Mouse (Mus musculus) natural killer cell, adult 2 months (primary cell): ENCODE results near the gene Gmfb.

Experiments used
- DNase-seq, 2 experiments: peaks; one replicate each; pipeline ENCODE4 v3.0.0; 2022; ENCODE audit warnings: low spot score in 2 of 2

Gmfb gene

GRCm38 (mm10) chr14:46803259-46803658, 18.8 kb downstream of the Gmfb start:
- no peak for DNase-seq

GRCm38 (mm10) chr14:46800684-46801345, 21.2 kb downstream of the Gmfb start:
- no peak for DNase-seq

GRCm38 (mm10) chr14:46794157-46794556, 27.9 kb downstream of the Gmfb start:
- DNase-seq = no peak

GRCm38 (mm10) chr14:46790723-46791122, 31.3 kb downstream of the Gmfb start:
- DNase-seq = no peak

GRCm38 (mm10) chr14:46790303-46790702, 31.7 kb downstream of the Gmfb start:
- DNase-seq = peak; percentile 17 to 43

- no peak for DNase-seq
These were observed 33.5 kb downstream of the Gmfb start for GRCm38 (mm10) chr14:46788505-46788901.

- peak; percentile 84 to 91 for DNase-seq
These were observed 34.1 kb downstream of the Gmfb start, which contains the start of gene Cnih1 for GRCm38 (mm10) chr14:46787787-46788504. Gene Cnih1, minus strand, starts transcription at chr14:46788411.

- no peak for DNase-seq
These were observed 34.6 kb downstream of the Gmfb start for GRCm38 (mm10) chr14:46787454-46787786.

GRCm38 (mm10) chr14:46785247-46785646, 36.8 kb downstream of the Gmfb start:
- no peak for DNase-seq

GRCm38 (mm10) chr14:46783327-46783926, 38.6 kb downstream of the Gmfb start:
- no peak for DNase-seq

- no peak for DNase-seq
These were observed 39.7 kb downstream of the Gmfb start for GRCm38 (mm10) chr14:46782187-46782828.

- no peak for DNase-seq
These were observed 41.0 kb downstream of the Gmfb start for GRCm38 (mm10) chr14:46781086-46781485.

- no peak for DNase-seq
These were observed 42.8 kb downstream of the Gmfb start for GRCm38 (mm10) chr14:46779217-46779616.

GRCm38 (mm10) chr14:46778756-46779155, 43.3 kb downstream of the Gmfb start:
- no peak for DNase-seq

- DNase-seq = no peak
These were observed 52.0 kb downstream of the Gmfb start for GRCm38 (mm10) chr14:46770036-46770435.

- no peak for DNase-seq
These were observed 54.9 kb downstream of the Gmfb start for GRCm38 (mm10) chr14:46767116-46767515.

- DNase-seq = no peak
These were observed 60.9 kb downstream of the Gmfb start for GRCm38 (mm10) chr14:46761186-46761585.

- DNase-seq = peak; percentile 93 to 94
These were observed 61.5 kb downstream of the Gmfb start, which contains the start of gene Cdkn3 for GRCm38 (mm10) chr14:46760355-46761029. Gene Cdkn3, plus strand, starts transcription at chr14:46760541.

GRCm38 (mm10) chr14:46759970-46760354, 62.1 kb downstream of the Gmfb start:
- DNase-seq = peak in 1 of 2 experiments; percentile 3
